Mouse (Mus musculus) kidney, adult 2 months (tissue): ENCODE results near the gene Ppp1r27. TPM values are rescaled to one million over a fixed set of nuclear protein-coding genes. Genes with fewer than 3 reads are reported as not detected.
"Not testable (repeated sequence)": the region's sequence is repeated elsewhere in the genome, so short reads cannot be mapped to it uniquely, and the experiment has no call there.

Experiments used
- DNase-seq: peaks from one replicate; pipeline ENCODE4 v3.0.0; 2021
- H3K27ac ChIP-seq: fragments of 200-500 bp; 2 replicates; pipeline ENCODE4 v1.5.1; 2012; ENCODE audit warnings: low read depth, low read length, control low read depth, inconsistent platforms; ENCODE audit not compliant: insufficient read depth
- H3K27me3 ChIP-seq: fragments of 200-500 bp; replicated peaks from 2 replicates; pipeline ENCODE4 v1.6.1; 2012; ENCODE audit warnings: mild to moderate bottlenecking, moderate library complexity, low read length, inconsistent platforms; ENCODE audit not compliant: control insufficient read depth, insufficient read depth
- H3K36me3 ChIP-seq: fragments of 200-500 bp; 2 replicates; pipeline ENCODE4 v1.6.1; 2012; ENCODE audit warnings: mild to moderate bottlenecking, moderate library complexity, low read length, inconsistent platforms; ENCODE audit not compliant: control insufficient read depth, insufficient read depth
- H3K4me1 ChIP-seq: fragments of 200-500 bp; 2 replicates; pipeline ENCODE4 v1.6.1; 2011; ENCODE audit warnings: low read length; ENCODE audit not compliant: control insufficient read depth, insufficient read depth
- H3K4me3 ChIP-seq: fragments of 200-500 bp; 2 replicates; pipeline ENCODE4 v1.5.1; 2011; ENCODE audit warnings: mild to moderate bottlenecking, low read depth, low read length, control low read depth; ENCODE audit not compliant: insufficient read depth
- CTCF ChIP-seq: fragments of 200-500 bp; conservative IDR thresholded peaks from 2 replicates; pipeline ENCODE4 v1.5.1; 2011; ENCODE audit warnings: low read depth, mild to moderate bottlenecking, control low read depth, low read length, moderate library complexity, mixed read lengths; ENCODE audit not compliant: insufficient read depth, insufficient read length
- POLR2A ChIP-seq: fragments of 200-500 bp; IDR thresholded peaks from one replicate; pipeline ENCODE4 v1.6.1; 2011; ENCODE audit warnings: low read depth, low read length, control low read depth
- WGBS: fragments of 180-500 bp; shearing (Covaris S2); methylation state at CpG from one replicate; pipeline ENCODE4 v1.1.7; 2018; 5-methylcytosine and 5-hydroxymethylcytosine counted together
- polyA plus RNA-seq: library from polyadenylated mRNA; depleted of rRNA; stranded (reverse); fragments of >200 nt; gene quantifications from 2 replicates; pipeline ENCODE4 v1.2.3, GENCODE M21; 2012

The Ppp1r27 gene
- polyA plus RNA-seq, 1 experiment = 9.5 TPM

DNA sequence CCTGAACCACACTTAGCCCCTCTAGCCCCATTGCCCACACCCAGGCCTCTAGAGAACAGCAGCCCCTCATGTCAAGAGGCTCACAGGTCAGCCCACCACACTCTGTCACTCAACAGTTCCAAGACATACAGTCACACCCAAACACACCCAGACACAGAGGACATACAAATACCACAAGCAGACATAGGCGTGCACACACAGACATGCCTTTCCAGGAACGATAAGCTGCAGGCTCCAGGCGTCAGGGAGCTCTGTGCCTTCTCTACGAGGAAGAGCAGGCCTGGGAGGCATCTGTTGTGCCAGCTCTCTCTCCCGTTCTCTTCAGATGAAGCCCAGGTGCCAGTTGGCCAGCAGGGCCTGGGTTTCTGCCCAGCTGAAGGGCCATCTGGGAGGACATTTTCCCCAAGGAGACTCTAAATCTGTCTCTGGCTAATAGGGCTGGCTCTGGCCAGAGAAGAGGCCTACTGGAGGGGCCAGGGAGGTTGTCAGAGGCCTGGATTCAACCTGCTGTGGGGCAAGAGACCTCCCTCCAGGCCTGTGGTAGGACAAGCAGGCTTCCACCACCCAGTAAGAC lies 29.9 kb downstream of the Ppp1r27 start:
- 80% methylated on average over 5 of the region's 5 CpGs for WGBS
- no peaks in the 10 kb centered on the region for H3K27me3 ChIP-seq
- no peaks in the 10 kb centered on the region for H3K4me1 ChIP-seq
- no peaks in the 10 kb centered on the region for H3K36me3 ChIP-seq
- DNase-seq = no peak
- TF ChIP-seq CTCF = no peak
- TF ChIP-seq POLR2A = no peak
- no peak overlapping the region for H3K27ac ChIP-seq
- no peak overlapping the region for H3K4me3 ChIP-seq

DNA sequence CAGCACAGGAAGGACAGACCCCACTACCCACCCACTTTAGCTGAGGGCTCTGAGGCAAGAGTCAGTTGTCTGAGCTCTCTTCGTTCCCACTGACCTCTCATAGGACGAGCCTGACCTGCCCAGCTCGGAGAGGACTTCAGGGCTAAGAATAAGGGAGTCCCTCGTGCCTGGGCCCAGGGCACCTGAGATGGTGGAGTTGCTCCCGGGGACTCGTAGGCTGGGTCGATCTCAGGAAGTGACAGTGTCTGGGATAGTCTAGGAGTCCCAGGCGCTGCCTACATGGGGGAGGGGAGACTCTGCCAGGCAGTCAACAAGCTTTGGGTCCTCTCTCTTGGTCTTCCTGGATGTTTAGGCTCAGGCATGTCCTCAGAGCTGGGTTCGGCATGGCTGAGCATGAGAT lies 30.4 kb downstream of the Ppp1r27 start:
- Histone ChIP-seq H3K27ac (no peak overlapping the region), H3K27me3 (no peaks in the 10 kb centered on the region), H3K36me3 (no peaks in the 10 kb centered on the region), H3K4me1 (no peaks in the 10 kb centered on the region; the same call in 1 of the 2 replicates), H3K4me3 (no peak overlapping the region)
- no peak for DNase-seq
- no peak for TF ChIP-seq CTCF
- no peak for TF ChIP-seq POLR2A
- 77% methylated on average over 9 of the region's 9 CpGs for WGBS

DNA sequence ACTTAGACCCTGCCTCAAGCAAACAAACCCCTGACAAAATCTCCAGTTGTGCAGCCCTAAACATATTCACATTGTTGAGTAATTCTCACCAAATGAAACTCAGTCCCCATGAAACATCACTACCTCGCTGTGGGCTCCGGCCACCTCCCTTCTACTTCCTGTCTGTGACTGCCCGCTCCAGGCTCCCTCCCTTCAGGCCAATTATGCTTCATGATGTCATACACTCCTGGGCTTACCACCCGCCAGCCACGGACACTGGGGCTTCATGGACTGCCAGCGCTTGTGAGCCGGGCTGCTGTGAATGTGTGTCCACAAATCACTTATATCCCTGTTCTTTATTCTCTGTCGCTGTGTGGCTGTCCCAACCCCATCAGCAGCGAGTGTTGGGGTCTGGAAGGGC lies 31.2 kb downstream of the Ppp1r27 start:
- TF ChIP-seq CTCF = no peak
- TF ChIP-seq POLR2A = no peak
- peak; percentile 64 for DNase-seq
- no peaks in the 10 kb centered on the region for H3K36me3 ChIP-seq
- no peaks in the 10 kb centered on the region; the same call in 1 of the 2 replicates for H3K4me1 ChIP-seq
- 53% methylated on average over 9 of the region's 9 CpGs for WGBS
- H3K27me3 ChIP-seq = no peaks in the 10 kb centered on the region
- H3K27ac ChIP-seq = no peak overlapping the region
- H3K4me3 ChIP-seq = no peak overlapping the region

DNA sequence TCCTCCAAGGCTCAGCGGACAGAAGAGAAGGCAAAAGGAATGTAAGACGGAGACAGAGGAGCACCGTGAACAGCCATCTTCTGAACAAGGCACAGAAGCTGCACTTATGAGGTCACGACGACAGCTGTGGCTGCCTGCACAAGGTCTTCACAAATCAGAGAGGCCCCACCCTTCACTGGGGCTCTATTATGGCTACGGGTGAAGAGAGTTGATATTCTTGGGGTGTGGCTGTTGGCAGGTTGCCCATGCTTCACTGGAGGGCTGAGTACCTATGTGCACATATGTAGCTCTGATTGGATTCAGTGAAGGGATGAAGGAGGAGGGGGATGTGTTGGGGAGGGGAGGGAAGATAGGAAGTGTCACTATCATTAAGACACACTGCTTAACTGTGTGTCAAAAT lies 32.4 kb downstream of the Ppp1r27 start:
- DNase-seq = no peak
- H3K27ac ChIP-seq = no peak overlapping the region; the same call in 1 of the 2 replicates
- no peaks in the 10 kb centered on the region for H3K36me3 ChIP-seq
- no peaks in the 10 kb centered on the region; the same call in 1 of the 2 replicates for H3K4me1 ChIP-seq
- H3K27me3 ChIP-seq = no peaks in the 10 kb centered on the region
- WGBS = 64% methylated on average over 6 of the region's 6 CpGs
- no peak overlapping the region for H3K4me3 ChIP-seq
- TF ChIP-seq CTCF (no peak), POLR2A (no peak)

DNA sequence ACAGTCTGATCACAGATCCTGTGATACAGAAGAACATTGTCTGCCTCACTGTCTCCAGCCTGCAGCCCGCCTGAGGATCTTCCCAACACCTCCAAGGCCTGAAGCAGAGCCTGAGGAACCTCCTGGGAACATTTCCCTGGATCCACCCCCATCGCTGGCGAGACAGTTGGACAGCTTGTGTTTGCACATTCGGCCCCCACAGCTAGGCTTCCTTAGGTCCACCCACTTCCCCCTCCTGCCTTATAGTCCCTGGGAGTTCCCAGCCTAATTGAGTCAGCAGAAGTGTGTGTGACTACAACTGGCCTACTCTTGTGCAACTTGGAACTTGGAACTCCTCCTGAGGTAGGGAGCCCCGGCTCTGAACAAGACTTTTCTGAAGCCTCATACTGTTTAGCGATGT lies 32.9 kb downstream of the Ppp1r27 start:
- H3K27ac ChIP-seq = no peak overlapping the region
- DNase-seq = peak; percentile 38

DNA sequence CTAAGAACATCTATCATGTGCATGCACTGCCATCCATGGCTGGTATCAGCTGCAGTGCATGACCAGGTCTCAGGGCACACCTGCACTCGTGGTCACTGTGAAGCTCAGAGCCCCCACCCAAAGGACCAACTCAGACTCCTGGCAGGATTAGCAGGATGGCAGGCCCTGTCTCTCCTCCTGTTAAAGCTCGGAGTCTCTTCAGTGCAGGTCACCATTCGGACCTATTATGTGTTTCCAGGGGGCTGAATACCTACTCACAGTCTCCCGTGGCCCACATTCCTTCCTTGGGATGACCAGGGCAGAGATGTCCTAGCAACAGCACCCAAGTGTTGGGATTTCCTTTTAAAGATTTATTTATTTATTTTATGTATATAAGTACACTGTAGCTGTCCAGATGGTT lies 33.8 kb downstream of the Ppp1r27 start:
- TF ChIP-seq CTCF (no peak), POLR2A (no peak)
- Histone ChIP-seq H3K27ac (no peak overlapping the region), H3K27me3 (no peaks in the 10 kb centered on the region), H3K4me1 (no peaks in the 10 kb centered on the region; the same call in 1 of the 2 replicates), H3K4me3 (no peak overlapping the region), H3K36me3 (no peaks in the 10 kb centered on the region)
- DNase-seq = no peak
- WGBS = 86% methylated on average over 4 of the region's 4 CpGs

More for the DNA sequence above, 32.9 kb downstream of the Ppp1r27 start:
- WGBS = 45% methylated on average over 6 of the region's 6 CpGs
- Histone ChIP-seq H3K36me3 (no peaks in the 10 kb centered on the region), H3K27me3 (no peaks in the 10 kb centered on the region), H3K4me3 (no peak overlapping the region), H3K4me1 (no peaks in the 10 kb centered on the region; the same call in 1 of the 2 replicates)
- TF ChIP-seq CTCF (no peak), POLR2A (no peak)

DNA sequence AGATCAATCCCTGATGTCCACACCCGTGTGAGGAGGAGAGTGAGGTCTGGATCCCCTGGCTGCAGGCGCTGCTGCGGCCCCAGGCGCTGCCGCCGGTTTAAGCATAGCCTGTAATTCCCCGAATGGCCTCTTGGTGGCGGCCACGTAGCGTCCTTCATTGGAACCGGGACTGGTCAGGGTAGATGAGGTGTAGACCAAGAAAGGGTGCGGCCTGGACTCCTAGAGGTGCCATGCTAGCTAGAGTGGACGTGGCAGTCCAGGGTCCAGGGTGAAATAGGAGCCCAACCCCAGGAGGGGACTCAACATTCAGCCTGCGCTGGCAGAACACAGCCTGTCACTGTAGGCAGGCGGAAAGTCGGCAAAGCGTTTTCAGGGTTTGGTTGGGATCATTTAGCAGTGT lies 35.3 kb downstream of the Ppp1r27 start:
- DNase-seq = peak; percentile 93
- TF ChIP-seq CTCF = peak; percentile 95
- TF ChIP-seq POLR2A = no peak
- WGBS = 16% methylated on average over 17 of the region's 17 CpGs

DNA sequence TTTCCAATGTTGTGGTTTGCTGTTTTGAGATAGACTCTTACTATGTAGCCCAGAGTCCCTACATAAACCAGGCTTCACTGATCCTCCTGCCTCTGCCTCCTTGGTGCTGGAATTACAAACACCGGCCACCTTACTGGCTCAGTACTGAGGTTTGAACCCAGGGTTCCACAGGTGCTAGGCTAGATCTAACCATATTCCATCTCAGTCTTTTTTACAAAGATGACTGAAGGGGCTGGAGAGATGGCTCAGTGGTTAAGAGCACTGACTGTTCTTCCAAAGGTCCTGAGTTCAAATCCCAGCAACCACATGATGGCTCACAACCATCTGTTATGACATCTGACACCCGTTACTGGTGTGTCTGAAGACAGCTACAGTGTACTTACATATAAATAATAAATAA lies 36.7 kb downstream of the Ppp1r27 start:
- not testable (repeated sequence) for DNase-seq

More for the DNA sequence above, 35.3 kb downstream of the Ppp1r27 start:
- Histone ChIP-seq H3K4me3 (no peak overlapping the region), H3K27ac (no peak overlapping the region), H3K27me3 (no peaks in the 10 kb centered on the region), H3K36me3 (no peaks in the 10 kb centered on the region), H3K4me1 (no peaks in the 10 kb centered on the region; the same call in 1 of the 2 replicates)

More for the DNA sequence above, 36.7 kb downstream of the Ppp1r27 start:
- not testable (repeated sequence) for H3K27me3 ChIP-seq, H3K27ac ChIP-seq, H3K4me3 ChIP-seq, H3K36me3 ChIP-seq, H3K4me1 ChIP-seq
- 89% methylated on average over 2 of the region's 2 CpGs for WGBS
